Comparison of ENCODE assay signal across 15 mouse cellular contexts in the genomic region with DNA sequence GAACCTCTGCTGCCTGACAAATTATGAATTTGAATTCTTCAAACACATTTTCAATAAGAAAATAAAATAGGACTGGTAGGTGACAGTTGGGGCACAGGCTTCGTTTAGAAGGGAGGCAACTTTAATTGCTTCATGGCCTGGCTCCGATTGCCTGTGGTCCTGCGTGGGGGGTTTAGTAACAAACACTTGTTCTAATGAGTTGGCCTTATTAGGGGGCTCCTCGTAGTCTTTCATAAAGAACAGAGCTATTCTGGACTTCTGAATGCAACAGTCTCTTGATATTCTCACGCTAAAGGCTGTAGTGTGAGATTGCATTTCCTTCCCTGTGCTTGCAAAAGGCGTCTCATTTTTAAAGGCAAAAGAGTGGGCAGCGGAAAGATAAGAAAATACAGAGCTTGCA. TPM values are rescaled to one million over a fixed set of nuclear protein-coding genes. Genes with fewer than 3 reads are reported as not detected.
DNase-seq lines count a peak whose midpoint lies in the region; ATAC-seq and TF ChIP-seq lines count a peak whose summit lies in the region.
"Had no signal": no experiment of that assay in that cellular context is flagged by ENCODE, and none has a peak within 500 bp of the region (broad histone marks: within the 10 kb centered on the region; RNA-seq: fewer than 3 reads in every experiment).

No protein-coding gene starts in this region.

- H3K27ac ChIP-seq in kidney, adult 2 months (ENCODE audit: insufficient read depth, low read depth, low read length), result peak overlapping the region; percentile 30; the same call in 1 of the 2 replicates
- peak overlapping the region; percentile 89 for H3K27ac ChIP-seq in midbrain, embryonic 10.5 days (replicated peaks)
- no peak overlapping the region; the same call in 1 of the 2 replicates for H3K27ac ChIP-seq in midbrain, embryonic 15.5 days
- H3K27ac ChIP-seq in forebrain, embryonic 15.5 days (replicated peaks), result peak overlapping the region; percentile 61; the same call in 1 of the 2 replicates
- peak overlapping the region; percentile 66 for H3K27ac ChIP-seq in midbrain, embryonic 14.5 days (replicated peaks; ENCODE audit: low read depth, low read length)

- ATAC-seq in midbrain, embryonic 15.5 days (replicated peaks), result no peak
- ATAC-seq in forebrain, embryonic 15.5 days (replicated peaks), result no peak
- no peak for ATAC-seq in midbrain, embryonic 14.5 days (ENCODE audit: low FRiP score, low TSS enrichment)

- no peak overlapping the region for H3K4me3 ChIP-seq in kidney, adult 2 months (ENCODE audit: insufficient read depth, low read depth, low read length)
- H3K4me3 ChIP-seq in midbrain, embryonic 10.5 days, result no peak overlapping the region
- no peak overlapping the region for H3K4me3 ChIP-seq in midbrain, embryonic 15.5 days
- no peak overlapping the region for H3K4me3 ChIP-seq in forebrain, embryonic 15.5 days
- no peak overlapping the region for H3K4me3 ChIP-seq in midbrain, embryonic 14.5 days (replicated peaks; ENCODE audit: low read depth, low read length)
- H3K4me3 ChIP-seq: erythroblast, embryonic 14.5 days had no signal

- TF ChIP-seq CTCF in kidney, adult 2 months (conservative IDR thresholded peaks at IDR 0.05; ENCODE audit: insufficient read depth, insufficient read length, low read depth, low read length), result no peak

- 71% methylated on average over 7 of the region's 7 CpGs for WGBS in kidney, adult 2 months
- 39% methylated on average over 7 of the region's 7 CpGs for WGBS in midbrain, embryonic 10.5 days
- WGBS in midbrain, embryonic 15.5 days, result 35% methylated on average over 7 of the region's 7 CpGs
- 9% methylated on average over 7 of the region's 7 CpGs for WGBS in forebrain, embryonic 15.5 days
- 39% methylated on average over 7 of the region's 7 CpGs for WGBS in midbrain, embryonic 14.5 days

- H3K27me3 ChIP-seq in kidney, adult 2 months (replicated peaks; ENCODE audit: control insufficient read depth, insufficient read depth, low read length), result no peaks in the 10 kb centered on the region
- peaks cover 74% of the 10 kb centered on the region for H3K27me3 ChIP-seq in midbrain, embryonic 10.5 days (ENCODE audit: low read depth, poor library complexity, severe bottlenecking)
- H3K27me3 ChIP-seq in midbrain, embryonic 15.5 days (replicated peaks), result peaks cover 17% of the 10 kb centered on the region; the same call in 1 of the 2 replicates
- peaks cover 57% of the 10 kb centered on the region for H3K27me3 ChIP-seq in forebrain, embryonic 15.5 days
- H3K27me3 ChIP-seq in midbrain, embryonic 14.5 days (ENCODE audit: control insufficient read depth, insufficient read depth, low read length), result peaks cover 10% of the 10 kb centered on the region
- H3K27me3 ChIP-seq: CH12.LX had no signal

- H3K4me2 ChIP-seq in midbrain, embryonic 15.5 days, result no peak overlapping the region
- no peak overlapping the region for H3K4me2 ChIP-seq in forebrain, embryonic 15.5 days (replicated peaks)
- H3K4me2 ChIP-seq in midbrain, embryonic 14.5 days (ENCODE audit: low read length), result no peak overlapping the region

- no peaks in the 10 kb centered on the region for H3K4me1 ChIP-seq in kidney, adult 2 months (ENCODE audit: control insufficient read depth, insufficient read depth, low read length)
- peaks cover 67% of the 10 kb centered on the region for H3K4me1 ChIP-seq in midbrain, embryonic 10.5 days
- H3K4me1 ChIP-seq in midbrain, embryonic 15.5 days, result peaks cover 9% of the 10 kb centered on the region
- H3K4me1 ChIP-seq in forebrain, embryonic 15.5 days, result peaks cover 30% of the 10 kb centered on the region
- H3K4me1 ChIP-seq in midbrain, embryonic 14.5 days (ENCODE audit: control insufficient read depth, insufficient read depth, low read length), result peaks cover 6% of the 10 kb centered on the region; the same call in 1 of the 2 replicates

- H3K36me3 ChIP-seq in kidney, adult 2 months (ENCODE audit: control insufficient read depth, insufficient read depth, low read length), result no peaks in the 10 kb centered on the region
- no peaks in the 10 kb centered on the region for H3K36me3 ChIP-seq in midbrain, embryonic 10.5 days
- H3K36me3 ChIP-seq in midbrain, embryonic 15.5 days (replicated peaks), result no peaks in the 10 kb centered on the region
- H3K36me3 ChIP-seq in forebrain, embryonic 15.5 days, result no peaks in the 10 kb centered on the region
- no peaks in the 10 kb centered on the region for H3K36me3 ChIP-seq in midbrain, embryonic 14.5 days (ENCODE audit: control insufficient read depth, insufficient read depth, low read length)

- DNase-seq in kidney, adult 2 months, result no peak
- no peak for DNase-seq in kidney, postnatal 10 days
- DNase-seq in midbrain, embryonic 10.5 days (ENCODE audit: low spot score), result no peak
- peak; percentile 33 for DNase-seq in midbrain, embryonic 14.5 days
- DNase-seq in B cell, adult 2 months, result no peak
- DNase-seq: adrenal gland, postnatal 10 days; gastrocnemius, postnatal 25 days; kidney, adult 8-10 months had no signal

- no peaks in the 10 kb centered on the region for H3K9me3 ChIP-seq in midbrain, embryonic 10.5 days (replicated peaks)
- no peaks in the 10 kb centered on the region for H3K9me3 ChIP-seq in midbrain, embryonic 15.5 days
- H3K9me3 ChIP-seq in forebrain, embryonic 15.5 days, result no peaks in the 10 kb centered on the region
- H3K9me3 ChIP-seq in midbrain, embryonic 14.5 days (ENCODE audit: control insufficient read depth, low read length), result no peaks in the 10 kb centered on the region

- no peak for TF ChIP-seq POLR2A in kidney, adult 2 months (IDR thresholded peaks at IDR 0.05; ENCODE audit: low read depth, low read length)

- H3K9ac ChIP-seq in midbrain, embryonic 15.5 days, result no peak overlapping the region
- H3K9ac ChIP-seq in forebrain, embryonic 15.5 days (replicated peaks), result no peak overlapping the region
- H3K9ac ChIP-seq in midbrain, embryonic 14.5 days (replicated peaks; ENCODE audit: low read length), result no peak overlapping the region

RNA-seq across cellular contexts. Expression of a gene that starts 33.6 kb away (rescaled TPM):
- not detected in 2 replicates for polyA plus RNA-seq in kidney, adult 2 months (2012; rRNA removed)
- polyA plus RNA-seq in midbrain, embryonic 10.5 days (2016; fragmentation: Nextera tagmentation; extraction: Ambion mirVana), result not detected in 2 replicates
- not detected in 2 replicates for polyA plus RNA-seq in midbrain, embryonic 15.5 days (2015; fragmentation: Nextera tagmentation; extraction: Ambion mirVana)
- polyA plus RNA-seq in forebrain, embryonic 15.5 days (2015; fragmentation: Nextera tagmentation; extraction: Ambion mirVana), result not detected in 2 replicates
- polyA plus RNA-seq in midbrain, embryonic 14.5 days (2014; fragmentation: Nextera tagmentation; extraction: Ambion mirVana), result not detected in 2 replicates
- polyA plus RNA-seq: cortical plate, adult 2 months; erythroblast, embryonic 14.5 days; limb, embryonic 14.5 days; neural tube, embryonic 14.5 days had no signal
